Mouse (Mus musculus): ENCODE measurements at regions not wholly inside any gene's neighbourhood (a gene's known extent, or its start where the extent isn't known, plus 50 kb on each side); places are given as distances from the start of the nearest gene placed in this dataset.

DNA sequence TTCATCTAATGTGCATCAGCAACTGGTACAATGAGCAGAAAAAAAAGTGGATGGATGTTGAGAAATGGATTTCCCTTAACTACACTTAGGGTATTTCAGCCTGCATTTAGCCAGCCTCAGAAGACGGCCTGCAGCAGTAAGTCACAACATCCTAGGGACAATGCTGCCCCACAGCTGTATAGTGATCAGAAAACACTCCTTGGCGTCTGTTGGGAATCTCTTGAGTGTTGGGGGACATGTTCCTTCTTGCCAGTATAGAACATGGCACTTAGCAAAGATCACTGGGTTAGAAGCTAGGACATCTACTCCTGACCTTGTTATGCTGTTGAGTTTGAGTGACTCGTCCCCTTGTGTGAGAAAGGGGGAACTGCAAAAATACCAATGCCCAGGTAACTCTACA lies 165.2 kb downstream of the Hunk start:
- TF ChIP-seq CTCF (IDR thresholded peaks at IDR 0.05) (no peak), POLR2A (IDR thresholded peaks at IDR 0.05; ENCODE audit: insufficient read depth, low read depth, low read length) (no peak), EP300 (IDR thresholded peaks at IDR 0.05; ENCODE audit: insufficient read depth, low read depth, low read length) (no peak)
